Mouse (Mus musculus): Measurements from ENCODE around the gene Gli2. TPM values are rescaled to one million over a fixed set of nuclear protein-coding genes. Genes with fewer than 3 reads are reported as not detected.

Gli2 gene
- total RNA-seq, 2 experiments from 2014 or later = 3.1 to 5.2 TPM

DNA sequence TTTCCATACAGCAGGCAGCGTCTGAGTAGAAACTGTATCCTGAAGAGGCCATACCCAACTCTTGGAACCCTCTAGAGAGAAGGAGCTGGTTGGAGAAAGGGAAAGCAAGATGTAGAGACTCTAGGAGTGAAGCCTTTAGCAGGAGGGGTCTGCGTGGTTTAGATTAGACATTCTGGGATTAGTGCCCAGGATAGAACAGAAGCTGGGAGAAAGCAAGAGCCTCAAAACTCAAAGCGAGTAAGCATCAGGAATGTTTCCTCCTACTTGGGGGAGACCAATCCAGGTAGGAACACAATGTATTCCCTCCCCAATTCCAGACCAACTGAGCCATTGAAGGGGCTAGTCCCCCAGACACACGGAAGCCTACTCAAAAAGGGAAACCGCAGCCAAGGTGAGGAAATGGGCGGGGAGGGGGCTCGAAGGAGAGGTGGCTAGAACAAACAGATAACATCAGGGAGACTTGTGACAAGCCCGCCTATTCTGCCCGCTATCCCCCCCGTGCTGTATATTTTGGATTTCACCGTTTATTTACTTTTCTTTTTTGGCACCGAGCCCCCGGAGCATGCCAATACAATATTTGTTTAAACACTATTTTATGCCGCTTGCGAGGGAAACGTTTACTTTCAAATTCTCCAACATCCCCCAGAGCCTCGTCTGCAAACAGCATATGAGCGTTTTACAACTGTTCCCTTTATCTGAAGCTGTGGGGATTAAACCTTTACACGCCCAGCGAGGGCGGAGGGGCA, 2.1 kb downstream of the Gli2 start:
- no peak for DNase-seq

DNA sequence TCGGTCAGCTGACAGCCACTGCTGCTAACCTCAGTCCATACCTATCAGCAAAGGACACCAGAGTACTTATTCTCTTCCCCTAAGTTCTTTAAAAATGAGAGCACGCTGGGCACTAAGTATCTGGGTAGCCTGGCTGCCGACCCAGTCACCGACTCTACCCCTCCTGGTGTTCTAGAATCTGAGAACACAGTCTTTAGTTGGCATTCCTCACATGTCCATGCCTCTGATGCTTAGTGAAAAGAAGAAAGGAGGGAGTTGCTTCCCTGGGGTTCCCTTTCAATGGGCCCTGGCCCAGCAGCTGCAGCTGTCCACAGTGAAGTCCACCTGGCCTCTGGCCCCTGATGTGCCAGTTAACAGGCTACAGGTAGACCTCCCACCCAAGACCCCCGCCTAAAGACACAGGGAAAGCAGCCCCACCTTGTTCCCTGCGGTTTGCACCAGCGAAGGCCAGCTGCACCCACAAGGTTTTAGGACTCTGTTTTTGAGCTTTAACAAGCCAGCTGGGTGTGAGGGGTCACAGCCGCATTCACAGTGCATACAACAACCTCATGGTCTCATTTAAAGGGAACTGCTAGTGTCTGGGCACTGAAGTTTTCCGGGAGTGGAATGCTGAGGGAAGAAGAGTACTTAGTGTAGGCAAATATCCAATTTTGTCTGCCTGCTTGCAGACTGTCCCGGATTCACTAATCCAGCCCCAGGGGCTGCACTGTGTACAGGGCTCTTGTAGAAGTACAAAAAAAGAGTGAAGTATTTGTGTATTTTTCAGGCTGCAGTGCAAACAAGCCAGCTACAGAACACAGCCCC, 3.4 kb downstream of the Gli2 start:
- peak; percentile 25 to 26 for DNase-seq

DNA sequence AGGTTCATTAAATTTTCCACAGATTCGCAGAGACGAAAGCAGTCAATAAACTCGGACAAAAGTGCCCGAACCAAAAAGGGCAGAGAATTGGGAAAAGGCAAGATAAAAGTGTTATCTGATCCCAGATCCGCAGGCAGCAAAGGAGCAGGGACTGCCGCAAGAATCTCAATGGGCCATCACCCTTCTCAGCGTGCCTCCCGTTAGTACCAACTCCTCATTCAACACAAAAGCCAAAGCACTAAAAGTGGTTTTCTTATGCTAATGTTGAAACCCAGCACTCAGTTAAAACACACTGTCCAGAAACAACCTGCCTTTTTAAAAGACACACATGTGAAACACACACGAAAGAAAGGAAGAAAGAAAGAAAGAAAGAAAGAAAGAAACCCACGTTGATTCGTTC, 4.4 kb downstream of the Gli2 start:
- DNase-seq = no peak

DNA sequence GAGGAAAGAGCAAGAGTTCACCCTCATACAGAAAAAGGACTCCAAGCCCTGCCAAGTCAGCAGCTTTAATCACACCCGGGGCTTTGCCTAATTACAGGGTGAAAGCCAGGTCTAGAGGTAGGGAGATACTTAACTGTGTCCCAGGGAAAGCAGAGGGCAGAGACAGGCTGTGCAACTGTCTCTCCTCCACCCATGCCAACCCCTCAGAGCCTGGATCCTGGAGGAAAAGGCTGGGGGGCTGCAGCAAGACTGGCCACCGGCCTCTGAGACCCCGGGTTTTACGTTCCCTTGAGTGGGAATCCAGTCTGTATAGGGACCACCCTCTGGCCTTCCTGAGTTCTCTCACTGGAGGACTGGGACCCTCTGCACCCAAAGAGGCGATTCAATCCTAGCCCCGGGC, 4.9 kb downstream of the Gli2 start:
- DNase-seq = no peak

DNA sequence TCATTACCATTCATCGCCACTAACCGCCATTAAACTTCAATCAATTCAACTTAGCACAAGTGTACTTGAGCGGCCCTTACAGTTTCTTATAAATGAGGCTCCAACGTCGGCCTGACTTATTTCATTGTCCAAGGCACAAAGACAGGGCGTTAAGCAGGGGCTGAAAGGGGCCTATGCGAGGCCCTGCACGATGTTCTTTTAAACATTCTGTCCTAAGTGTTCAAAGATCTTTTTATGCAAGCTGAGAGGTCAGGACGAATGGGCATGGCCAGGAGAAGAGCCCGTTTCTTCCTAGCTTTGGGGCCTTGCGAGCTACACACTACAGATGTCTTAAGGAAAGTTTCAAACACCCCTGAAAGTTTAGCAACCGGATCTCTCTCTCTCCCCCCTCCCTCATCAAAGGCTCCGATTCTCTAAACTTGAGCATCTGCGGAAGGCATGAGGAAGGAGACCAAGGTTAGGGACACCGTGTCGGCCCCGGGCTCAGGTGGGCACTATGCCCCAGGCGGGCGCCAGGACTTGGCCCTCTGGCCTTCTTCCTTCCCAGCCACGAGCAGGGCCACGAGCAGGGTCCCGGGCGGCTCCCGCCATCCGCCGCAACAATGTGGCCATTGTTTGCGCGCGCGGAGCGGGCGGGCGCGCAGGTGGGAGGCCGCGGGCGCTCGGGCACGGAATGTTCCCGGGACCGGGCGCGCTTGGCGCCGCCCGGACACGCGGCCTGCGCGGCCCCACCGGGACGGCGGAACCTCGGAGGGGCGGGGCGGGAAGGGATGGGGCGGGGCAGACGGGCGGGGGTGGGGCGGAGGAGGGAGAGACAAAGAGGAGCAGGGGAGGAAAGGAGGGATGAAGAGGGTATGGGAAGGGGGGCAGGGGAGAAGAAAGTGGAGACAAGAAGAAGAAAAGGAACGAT, 5.7 kb downstream of the Gli2 start:
- peak; percentile 64 to 72 for DNase-seq

DNA sequence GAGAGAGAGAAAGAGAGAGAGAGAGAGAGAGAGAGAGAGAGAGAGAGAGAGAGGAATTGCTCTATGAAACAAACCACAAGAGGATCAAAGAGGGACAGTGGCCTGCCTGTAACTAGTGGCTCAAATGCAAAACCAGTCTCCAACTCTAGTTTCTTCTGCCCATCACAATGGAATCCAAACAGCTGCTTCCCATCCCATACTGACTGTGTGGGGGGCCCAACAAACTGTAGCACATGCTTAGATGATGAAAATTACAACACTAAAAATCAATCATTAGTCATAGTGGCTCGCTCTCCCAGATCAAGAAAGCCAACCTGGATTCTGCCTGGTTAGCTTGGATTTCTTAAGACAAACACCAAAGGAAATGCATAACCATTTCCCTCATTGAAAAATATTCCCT, 15.0 kb downstream of the Gli2 start:
- no peak for DNase-seq

DNA sequence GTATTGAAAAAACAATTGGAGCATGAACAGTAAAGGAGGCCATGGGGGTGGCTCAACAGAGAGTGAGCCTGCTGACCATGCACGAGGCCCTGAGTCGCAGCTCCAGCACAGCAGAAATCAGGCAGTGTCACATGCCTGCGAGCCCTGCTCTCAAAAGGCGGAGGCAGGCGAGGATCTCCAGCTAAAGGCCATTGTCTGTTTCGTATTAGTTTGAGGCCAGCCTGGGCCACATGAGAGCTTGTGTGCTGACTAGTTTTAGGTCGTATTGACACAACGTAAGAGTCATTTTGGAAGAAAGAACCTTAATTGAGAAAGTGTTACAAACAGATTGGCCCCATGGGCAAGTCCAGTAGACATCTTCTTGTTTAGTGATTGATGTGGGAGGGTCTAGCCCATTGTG, 17.5 kb downstream of the Gli2 start:
- DNase-seq = no peak

DNA sequence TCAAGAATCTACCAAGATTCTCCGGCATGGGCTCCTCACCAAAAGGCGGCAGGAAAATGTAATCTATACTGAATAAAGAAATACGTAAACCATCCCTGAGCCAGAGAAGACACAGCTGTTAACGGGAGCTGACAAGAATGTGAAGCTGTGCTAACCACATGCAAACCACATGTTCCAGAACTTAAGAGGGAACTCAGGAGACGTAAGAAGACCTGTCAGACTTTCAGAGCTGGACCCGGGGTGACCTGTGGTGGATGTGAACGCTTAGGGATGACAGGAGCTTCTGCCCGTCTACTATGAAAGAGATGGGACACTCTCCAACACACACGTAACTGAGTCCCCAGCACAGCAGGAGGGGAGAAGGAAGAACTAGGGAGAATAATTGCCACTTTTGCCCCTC, 18.1 kb downstream of the Gli2 start:
- no peak for DNase-seq

DNA sequence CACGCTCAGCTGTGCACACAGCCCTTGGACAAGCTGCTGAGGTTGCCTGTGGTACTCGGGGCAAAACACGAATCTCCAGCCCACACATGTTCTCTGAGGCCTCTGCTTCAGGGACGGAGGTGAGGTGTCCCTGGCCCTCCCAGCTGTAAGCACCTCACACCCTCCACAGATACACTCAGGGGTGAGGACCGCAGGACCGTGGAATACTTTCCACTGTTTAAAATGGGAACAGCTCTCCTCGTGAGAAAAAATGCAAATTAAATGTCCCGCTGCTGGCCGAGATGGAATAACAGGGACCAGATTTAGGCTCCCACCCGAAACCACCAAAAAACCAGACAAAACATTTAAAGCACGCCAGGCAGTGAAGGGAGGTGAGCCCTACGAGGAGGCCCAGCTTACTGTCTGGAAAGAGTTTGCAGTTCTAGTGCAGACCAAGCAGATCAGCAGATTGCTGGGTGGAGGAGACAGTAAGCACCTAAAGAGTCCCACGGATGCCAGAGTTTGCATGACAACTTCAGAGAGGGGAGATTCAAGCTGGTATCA, 19.2 kb downstream of the Gli2 start:
- no peak for DNase-seq

DNA sequence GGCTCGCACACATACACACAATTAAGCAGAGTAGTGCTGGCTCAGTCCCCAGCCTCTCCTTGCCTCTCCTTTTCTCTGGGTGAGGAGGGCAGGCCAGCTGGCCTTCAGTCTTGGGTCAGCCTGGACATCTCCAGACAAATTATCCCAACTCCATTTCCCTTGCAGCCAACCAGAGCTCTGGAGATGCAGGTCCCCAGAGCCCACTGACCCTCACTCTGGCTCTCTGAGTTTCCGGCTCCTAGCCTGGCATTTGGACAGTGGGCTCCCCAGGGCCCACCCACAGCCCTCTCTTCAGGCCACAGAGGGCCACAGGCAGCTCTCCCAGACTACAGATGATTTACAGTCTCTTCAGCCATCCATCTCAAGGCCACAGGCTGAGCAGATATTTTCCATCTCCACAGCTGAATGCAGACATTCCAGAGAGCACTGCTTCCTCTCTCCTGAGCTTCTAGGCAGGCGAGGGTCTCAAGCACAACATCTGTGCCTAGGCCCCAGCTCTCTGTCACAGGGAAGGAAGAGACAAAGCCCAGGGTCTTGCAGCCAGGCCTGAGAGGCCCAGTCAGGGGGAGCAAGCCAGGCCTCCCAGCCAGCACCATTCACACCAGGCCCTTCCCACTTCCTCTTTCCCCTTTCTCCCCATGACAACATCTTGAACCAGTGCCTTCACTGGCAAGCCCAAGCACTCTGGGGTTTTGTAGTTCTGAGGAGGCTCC, 19.8 kb downstream of the Gli2 start:
- DNase-seq = peak; percentile 66 to 77

DNA sequence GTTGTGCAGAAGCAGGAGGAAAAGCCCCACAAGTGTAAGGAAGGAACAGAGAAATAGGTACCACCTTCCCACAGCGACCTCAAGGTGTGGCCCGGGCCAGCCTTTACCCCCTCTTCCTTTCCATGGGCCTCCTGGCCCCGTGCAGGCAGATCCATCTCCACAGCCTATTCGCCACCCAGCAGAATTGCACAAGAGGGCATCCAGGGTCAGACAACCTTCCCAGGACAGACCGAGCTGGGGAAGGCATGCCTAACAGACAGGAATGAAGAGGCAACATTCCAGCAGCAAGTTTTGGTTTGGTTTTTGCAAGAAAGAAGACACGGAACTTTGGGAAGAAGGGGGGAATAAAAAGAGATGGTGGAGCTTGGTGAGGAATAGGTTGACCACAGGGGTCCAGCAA, 22.2 kb downstream of the Gli2 start:
- DNase-seq = no peak

DNA sequence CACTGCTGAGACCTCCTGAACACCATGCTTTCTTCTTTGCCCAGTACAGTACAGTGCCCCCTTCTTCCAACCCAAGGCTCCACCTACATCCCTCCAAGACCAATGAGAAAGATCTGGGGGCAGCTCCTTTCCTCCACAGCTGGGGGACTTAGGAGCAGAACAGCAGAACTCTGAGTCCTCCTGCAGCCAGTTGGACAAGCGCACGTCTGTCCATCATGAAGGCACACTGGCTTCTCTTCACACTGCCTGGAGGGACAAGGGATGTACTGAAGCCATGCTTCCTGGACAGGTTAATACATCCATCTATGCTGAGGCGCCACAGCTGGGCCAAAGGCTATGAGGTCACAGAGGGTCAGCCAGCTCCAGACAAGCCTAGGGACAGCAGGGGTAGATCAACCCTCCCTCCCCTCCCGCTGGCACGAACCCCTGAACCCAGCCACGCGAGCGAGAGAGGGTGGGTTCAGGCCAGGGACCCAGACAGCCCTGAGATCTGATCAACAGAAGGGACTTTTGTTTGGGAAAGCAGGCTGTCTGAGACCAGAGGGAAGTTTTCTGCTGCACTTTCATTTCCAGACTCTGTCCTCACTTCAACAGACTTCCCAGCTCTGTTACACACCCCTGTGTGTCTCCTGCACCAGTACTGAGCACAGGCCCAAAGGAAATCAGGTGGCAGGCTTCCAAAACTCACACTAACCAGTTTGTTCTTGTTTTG, 27.6 kb downstream of the Gli2 start:
- DNase-seq = no peak

DNA sequence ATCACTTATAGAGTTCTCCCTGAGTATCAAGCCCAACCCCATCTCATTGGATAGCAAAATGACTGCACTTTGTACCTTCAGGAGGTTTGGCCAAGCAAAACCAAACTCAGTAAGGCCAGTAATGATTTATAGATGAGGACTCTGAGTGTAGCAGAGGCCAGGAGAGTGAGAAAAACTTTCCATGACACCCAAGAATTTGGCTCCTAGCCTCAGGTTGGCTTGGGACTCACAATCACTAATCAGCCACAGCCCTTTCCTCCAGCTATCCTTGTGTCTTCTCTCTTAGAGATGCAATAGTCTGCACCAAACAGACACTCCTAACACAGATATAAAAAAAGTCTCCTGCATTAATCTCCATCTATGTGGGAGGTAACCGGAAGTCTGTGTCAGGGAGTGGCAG, 31.1 kb downstream of the Gli2 start:
- DNase-seq = no peak

DNA sequence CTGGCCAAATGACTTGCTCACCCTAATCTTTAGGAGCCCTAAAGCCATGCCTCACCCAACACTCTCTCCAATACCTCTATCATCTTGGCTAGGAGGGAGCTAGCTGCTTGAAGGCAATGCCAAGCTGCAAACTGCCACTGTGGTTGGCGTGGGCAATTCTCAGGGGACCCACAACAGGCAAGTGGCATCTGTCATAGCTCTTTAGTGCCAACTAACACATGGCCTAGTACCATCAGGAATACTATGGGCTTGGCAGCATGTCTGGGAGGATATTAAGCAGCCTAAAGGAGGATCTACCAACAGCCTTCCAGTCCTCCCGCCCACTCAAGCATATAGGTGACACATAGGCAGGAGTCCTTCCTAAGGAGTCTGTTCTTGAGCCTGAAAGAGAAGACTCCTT, 33.3 kb downstream of the Gli2 start:
- DNase-seq = peak; percentile 64 to 68

DNA sequence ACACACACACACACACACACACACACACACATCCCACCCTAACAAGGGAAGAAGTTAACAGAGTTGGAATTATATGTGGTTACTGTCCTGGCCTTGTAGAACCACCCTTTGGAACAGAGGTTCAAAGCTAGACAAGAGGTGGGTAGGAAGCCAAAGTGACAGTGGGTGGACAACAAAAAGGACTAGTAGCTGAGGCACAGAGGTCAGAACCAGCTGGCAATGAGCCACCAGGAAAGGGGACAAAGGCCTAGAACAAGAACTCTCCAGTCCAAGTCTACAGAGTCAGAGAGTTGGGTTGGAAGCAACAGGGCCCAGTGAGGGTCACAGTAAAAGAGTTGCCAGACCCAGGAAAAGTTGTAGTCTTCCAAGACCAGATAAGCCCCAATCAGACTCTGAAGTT, 34.4 kb downstream of the Gli2 start:
- no peak for DNase-seq

DNA sequence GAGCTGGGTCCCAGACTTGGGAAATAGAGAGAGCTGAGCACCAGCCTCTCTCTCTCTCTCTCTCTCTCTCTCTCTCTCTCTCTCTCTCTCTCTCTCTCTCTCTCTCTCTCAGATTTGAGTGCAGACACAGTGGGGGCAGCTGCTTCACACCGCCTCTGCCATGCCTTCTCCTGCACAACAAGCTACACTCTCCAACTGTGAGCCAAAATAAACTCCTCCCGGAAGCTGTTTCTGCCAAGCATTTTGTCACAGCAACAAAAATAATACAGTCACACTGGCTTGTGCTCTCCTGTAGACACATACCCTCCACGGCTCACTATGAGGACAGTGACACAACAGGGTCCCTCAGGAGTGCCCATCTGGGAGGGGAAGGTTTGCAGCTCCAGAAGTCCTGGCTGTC, 36.6 kb downstream of the Gli2 start:
- peak in 1 of 2 experiments; percentile 46 for DNase-seq

DNA sequence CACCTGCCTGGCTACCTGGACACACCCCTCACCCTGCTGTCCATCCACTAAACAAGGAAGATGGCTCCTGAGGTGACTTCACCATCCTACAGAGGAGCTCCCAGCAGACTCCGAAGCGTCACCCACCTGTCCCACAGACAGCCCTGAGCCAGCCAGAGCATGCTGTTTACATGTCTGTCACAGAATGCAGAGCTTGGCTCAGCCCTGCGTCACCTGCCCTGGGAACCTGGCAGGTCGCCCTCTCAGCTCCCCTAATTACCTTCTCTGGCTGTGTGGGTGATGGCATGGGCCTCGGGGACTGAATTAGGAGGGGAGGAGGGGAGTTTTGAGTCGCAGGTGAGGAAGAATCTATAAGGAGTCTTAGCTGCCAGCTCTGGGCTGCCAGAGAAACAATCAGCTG, 38.3 kb downstream of the Gli2 start:
- no peak for DNase-seq

DNA sequence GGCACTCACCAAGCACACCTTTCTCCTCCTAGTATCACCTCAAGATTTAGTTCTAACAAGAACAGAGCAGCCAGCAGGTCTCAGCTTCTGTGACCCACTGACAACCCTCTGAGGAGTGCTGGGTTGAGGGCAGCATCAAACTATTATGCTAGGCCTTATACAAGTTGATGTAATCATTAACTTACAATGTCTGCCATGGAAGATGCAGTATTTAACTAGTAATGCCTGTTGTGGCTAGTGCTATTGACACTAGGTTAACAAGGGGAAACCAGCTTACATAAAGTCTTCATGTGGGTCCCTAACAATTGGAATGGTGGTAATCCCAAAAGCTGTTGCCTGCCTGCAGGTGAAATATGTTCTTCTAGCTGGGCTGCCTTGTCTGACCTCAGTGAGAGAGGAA, 44.5 kb downstream of the Gli2 start:
- DNase-seq = no peak

DNA sequence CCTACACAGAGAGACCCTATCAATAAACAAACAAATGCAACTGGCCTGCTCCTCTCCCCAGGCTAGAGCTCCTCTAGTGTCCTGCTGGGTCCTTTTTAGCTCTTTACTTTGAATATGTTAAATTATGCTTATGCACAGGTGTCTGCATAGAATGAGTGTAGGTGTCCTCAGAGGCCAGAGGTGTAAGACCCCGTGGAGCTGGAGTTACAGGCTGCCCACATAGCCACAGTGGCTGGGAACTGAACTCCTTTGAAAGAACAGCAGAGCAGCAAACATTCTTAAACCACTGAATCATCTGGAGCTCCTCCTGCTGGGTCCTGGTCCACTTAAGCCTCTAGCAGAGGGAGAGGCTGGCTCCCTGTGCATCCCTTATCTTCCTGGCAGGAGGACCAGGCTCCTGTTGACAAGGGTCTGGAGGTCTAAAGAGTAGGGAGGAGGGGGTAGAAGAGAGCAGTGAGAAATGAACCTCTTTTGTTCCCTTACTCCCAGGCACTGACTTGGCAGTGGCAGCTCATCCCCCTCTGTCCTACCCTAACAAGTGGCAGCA, 49.5 kb downstream of the Gli2 start:
- DNase-seq = no peak

DNA sequence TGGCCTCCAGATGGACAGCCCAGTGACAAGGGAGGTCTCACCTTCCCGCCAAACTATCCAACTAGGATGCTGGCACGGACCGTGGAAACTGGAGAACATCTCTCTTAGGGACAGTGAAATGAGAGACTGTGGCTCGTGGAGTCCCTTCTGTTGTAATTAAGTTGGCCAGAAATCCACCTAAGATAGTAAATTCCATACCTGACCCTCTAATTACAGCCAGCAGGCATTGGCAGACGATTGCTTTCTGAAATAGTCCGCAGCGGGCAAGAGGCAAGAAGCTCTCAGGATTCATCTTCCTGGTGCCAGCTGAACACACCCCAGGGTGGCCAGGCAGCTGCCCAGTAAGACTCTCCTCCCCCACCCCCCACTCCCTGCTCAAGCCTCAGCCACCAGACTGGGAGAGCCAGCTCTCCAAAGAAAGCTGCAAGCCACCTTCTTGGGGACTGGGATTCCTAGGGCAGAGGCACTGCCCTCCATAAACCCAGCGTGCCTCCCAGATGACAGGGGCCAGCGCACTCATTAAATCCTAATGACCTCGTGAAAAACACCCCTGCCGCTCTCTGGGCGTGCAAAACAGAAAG, 51.9 kb downstream of the Gli2 start:
- DNase-seq = no peak

Measured in layer of hippocampus, postnatal 36 days (tissue).